Mouse (Mus musculus) ES-Bruce4 (cell line): ENCODE results near the gene Rapgef4.

Source experiments
- CTCF ChIP-seq: IDR thresholded peaks from one replicate; pipeline ENCODE4 v1.8.1; 2011; ENCODE audit warnings: low read depth, low read length
- EP300 ChIP-seq: IDR thresholded peaks from 2 replicates; pipeline ENCODE4 v1.6.1; 2011; ENCODE audit warnings: low read depth, low read length; ENCODE audit not compliant: insufficient read depth
- POLR2A ChIP-seq: IDR thresholded peaks from one replicate; pipeline ENCODE4 v1.8.1; 2011; ENCODE audit warnings: low read length; ENCODE audit not compliant: insufficient read depth

DNA sequence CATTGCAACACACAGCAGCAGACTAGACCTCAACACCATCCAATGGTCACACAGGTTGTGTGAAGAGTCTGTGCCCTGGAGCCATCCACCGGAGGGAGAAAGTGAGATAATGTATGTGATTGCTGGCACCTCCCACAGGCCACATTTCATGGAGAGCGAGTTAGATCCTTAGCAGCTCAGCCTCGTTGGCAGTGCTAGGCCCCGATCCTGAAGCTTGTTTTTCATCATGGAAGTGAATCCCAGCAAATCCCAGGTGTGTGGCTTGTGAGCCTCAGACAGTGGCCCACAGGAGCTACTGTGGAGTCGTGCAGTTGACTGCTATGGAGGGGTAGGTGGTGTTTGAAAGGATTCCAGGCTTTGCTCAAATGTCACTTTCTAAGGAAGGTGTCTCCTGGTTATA, 13.2 kb upstream of the Rapgef4 start:
- no peak for TF ChIP-seq EP300
- no peak for TF ChIP-seq CTCF
- no peak for TF ChIP-seq POLR2A
